Mouse (Mus musculus) gastrocnemius, postnatal 4 days (tissue): ENCODE measurements around the gene Trabd2b. TPM values are rescaled to one million over a fixed set of nuclear protein-coding genes. Genes with fewer than 3 reads are reported as not detected.
A peak's percentile ranks its signal among the peaks of the same experiment; 100 is the strongest.

Experiments
- DNase-seq, 2 experiments: peaks; one replicate each; pipeline ENCODE4 v3.0.0; 2021 to 2022; ENCODE audit warnings: low spot score in 2 of 2, mixed read lengths in 2 of 2
- long read RNA-seq, 2 experiments: library from polyadenylated mRNA; stranded (forward); transcript quantifications; one replicate each; pipeline ENCODE4 v2.0.0; 2021
- total RNA-seq, 2 experiments: library from RNA; stranded (reverse); gene quantifications; 2 replicates each; pipeline ENCODE4 v1.2.3; 2021

Gene Trabd2b
- total RNA-seq, result 1 to 10 TPM; 3.1 to 3.8 TPM
- long read RNA-seq, experiment 1, full-length matches to known transcripts, result 2 of 3 reads
- long read RNA-seq, experiment 1, partial matches to known transcripts, result 0 of 3 reads
- long read RNA-seq, experiment 1, other reads (novel, unspliced or antisense), result 1 of 3 reads
- long read RNA-seq, experiment 2, full-length matches to known transcripts, result 3 of 3 reads
- long read RNA-seq, experiment 2, partial matches to known transcripts, result 0 of 3 reads
- long read RNA-seq, experiment 2, other reads (novel, unspliced or antisense), result 0 of 3 reads

DNA sequence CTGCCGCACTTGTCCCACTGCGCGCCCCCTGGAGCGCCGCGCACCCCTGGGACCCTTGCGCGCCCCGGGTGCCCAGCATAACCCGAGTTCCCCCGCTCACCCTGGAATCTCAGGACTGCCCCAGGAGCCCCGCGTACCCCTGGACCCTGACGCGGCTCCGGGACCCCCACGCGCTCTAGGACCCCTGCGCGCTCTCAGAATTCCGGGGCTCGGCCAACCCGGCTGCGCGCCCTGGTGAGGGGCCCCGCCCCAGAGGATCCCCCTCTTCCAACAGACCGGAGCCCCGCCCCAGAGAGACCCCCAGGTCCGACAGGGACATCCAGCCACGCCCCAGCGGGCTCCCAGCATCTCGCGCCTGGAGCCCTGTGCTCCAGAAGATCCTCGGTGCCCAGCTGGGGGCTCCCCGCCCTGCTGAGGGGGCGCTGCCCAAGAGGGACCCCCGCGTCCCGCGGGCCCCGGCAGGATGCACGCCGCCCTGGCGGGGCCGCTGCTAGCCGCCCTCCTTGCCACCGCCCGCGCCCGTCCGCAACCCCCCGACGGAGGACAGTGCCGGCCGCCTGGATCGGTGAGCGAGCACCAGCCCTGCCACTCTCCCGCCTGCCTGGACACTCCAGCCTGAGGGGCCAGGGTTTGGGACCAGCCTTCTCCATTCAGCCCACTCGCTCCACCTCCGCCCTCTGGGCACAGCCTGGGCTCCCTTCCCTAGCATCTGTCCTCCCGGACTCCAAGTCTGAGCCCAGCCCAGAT lies at the start of gene Trabd2b:
Trabd2b (plus strand) TSS at position 370 of the 747 bp plus-strand sequence.
- DNase-seq, result peak; percentile 32

- no peak for DNase-seq
Measured at GRCm38 (mm10) chr4:114357420-114357819, 49.1 kb upstream of the Trabd2b start.

- no peak for DNase-seq
Measured at GRCm38 (mm10) chr4:114358874-114359273, 47.6 kb upstream of the Trabd2b start.

GRCm38 (mm10) chr4:114359818-114360217 lies 46.7 kb upstream of the Trabd2b start:
- no peak for DNase-seq

DNA sequence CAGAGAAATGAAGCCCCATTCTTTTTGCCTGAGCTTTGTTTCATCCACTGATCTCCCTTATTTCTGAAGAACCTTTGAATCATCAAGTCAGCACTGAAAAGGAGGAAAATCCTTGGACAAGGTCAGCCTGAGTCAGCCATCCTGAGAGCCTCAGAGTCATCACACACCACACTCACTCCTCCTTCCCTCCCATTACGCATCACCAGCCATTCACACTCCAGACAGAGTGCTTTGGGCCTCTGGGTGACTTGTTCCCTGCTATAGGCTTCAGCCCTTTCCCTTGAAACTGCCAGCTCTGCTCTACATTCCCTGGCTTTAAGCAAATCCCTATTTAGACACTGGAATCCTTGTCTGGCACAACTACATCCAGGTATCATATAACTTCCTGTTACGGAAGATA lies 45.2 kb upstream of the Trabd2b start:
- no peak for DNase-seq

- no peak for DNase-seq
Measured at GRCm38 (mm10) chr4:114365000-114365399, 41.5 kb upstream of the Trabd2b start.

DNA sequence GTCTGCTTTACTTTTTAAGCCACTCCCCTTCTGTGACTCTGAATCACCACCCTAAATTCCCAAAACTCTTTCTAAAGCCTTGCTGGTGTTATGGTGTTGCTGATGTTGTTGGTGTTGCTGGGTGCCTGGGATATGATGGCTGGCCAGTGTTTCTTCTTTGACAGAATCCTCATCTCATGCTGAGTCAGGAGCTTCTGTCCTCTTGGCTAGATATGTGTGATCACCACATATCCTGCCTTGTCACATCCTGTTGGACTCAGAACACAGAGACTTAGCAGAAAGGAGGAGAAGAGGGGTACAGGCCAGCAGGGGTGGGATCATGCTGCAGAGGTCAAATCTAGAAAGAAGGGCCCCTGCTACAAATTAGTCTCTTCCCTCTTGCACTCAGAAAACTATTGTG lies 40.9 kb upstream of the Trabd2b start:
- DNase-seq, result no peak

- DNase-seq, result no peak
Measured at GRCm38 (mm10) chr4:114367005-114367404, 39.5 kb upstream of the Trabd2b start.

DNA sequence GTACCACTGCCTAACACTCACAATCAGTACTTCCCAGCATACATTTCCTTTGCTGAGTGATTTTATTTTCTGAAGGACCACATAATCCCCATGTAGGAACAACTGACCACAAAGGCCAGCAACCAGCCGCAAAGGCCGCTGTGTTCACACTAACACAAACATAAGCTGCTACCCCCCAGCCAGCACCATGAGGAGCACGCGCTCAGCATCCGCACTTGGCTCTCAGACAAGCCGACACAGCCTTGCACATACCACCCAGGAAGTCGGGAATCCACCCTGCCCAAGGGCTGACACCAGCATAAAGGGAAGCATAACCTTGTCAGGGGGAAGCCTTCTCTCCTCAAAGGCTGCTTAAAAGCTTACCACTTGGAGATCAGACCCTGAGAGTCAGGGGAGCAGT lies 38.7 kb upstream of the Trabd2b start:
- no peak for DNase-seq

- no peak for DNase-seq
Measured at GRCm38 (mm10) chr4:114369591-114369990, 36.9 kb upstream of the Trabd2b start.

GRCm38 (mm10) chr4:114370935-114371715 lies 35.4 kb upstream of the Trabd2b start:
- DNase-seq, result no peak

DNA sequence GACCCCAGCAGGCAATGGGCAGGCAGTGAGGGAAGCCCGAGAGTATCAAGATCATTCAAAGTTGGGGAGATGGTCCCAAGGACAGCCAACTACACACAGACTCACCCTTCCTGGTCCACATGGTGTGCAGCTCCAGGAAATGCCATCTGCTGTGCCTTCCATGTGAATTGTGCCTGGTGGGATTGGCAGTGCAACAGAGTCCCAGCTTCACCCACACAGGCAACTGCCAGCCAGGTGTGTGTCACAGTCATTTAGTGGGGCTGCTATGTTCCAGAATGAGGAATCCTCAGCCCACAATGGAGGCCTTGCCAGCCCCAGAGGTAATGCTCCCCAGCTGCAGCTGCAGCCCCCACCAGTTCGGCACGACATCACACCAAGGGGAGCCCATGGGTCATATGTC lies 33.8 kb upstream of the Trabd2b start:
- no peak for DNase-seq

DNA sequence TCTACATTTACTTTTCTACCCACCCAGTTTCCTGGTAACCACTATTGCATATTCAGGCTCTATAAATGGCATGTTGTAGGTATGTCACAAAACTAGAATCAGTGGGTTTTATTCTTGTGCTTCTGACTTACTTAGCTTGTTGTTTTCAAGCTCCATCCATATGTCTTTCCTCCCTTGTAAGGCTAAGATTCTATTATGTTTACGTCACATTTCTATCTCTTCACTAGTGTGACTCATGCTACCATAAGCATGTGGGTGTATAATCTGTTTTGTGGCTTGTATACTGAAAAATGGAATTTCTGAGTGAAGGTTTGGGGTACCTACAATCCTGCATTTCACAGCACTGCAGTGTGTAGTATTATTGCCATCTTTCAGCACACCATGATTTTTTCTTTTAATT lies 32.2 kb upstream of the Trabd2b start:
- no peak for DNase-seq

DNA sequence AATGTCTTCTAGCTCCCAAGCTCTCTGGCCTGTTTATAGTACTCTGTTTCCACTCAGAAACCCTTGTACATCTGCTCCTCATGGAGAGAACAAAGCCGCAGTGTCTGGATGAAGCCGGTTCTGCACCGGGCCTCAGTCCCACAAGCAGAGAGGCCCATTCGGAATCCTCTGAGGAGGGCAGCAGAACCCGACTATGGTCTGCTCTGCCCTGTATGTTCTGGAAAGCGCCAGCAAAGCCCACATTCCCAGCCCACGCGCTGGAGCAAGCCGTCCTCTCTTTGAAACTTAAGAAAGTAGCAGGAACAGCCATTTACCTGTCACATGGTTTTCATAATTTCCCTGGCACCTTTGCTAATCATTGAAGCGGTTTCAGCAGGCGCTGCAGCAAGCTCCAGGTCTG lies 29.0 kb upstream of the Trabd2b start:
- no peak for DNase-seq

DNA sequence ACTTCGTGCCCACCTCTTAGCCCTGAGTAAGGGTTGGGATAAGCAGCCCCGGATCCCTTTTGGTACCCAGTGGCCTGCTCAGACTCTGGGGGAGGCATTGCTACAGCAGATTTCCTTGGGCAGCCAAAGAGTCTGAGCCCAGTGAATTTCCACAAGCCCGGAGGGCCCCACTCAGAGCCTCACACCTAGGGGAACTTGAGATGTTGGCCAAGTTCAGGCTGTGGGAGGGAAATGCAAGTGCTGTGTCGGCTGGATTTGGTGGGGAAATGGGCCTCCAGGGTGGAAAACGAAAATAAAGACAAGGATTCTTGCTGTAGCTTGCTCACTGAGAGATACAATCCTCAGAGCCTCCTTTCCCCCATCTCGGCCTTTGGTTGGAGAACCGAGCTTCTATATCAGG lies 28.0 kb upstream of the Trabd2b start:
- no peak for DNase-seq

- DNase-seq, result no peak
Measured at GRCm38 (mm10) chr4:114379416-114379956, 27.0 kb upstream of the Trabd2b start.

DNA sequence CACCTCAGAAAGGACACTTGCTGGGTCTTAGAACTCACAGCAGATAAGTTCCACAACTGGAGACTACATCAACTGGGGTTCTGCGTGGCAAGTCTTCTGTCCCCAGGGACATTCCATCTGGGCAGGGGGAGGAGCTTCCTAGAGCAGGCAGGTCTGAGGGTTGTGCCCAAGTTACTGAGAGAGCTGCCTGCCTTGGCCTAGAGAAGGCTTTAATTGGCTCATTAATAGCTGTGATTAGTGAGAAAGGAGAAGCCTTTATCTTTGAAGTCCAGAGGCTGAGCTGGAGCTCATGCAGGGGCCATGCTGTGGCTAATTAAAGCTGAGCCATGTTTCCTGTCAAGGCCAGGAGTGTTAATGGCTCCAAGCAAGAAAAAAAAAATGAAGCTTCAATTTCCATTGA lies 23.9 kb upstream of the Trabd2b start:
- DNase-seq, result no peak

DNA sequence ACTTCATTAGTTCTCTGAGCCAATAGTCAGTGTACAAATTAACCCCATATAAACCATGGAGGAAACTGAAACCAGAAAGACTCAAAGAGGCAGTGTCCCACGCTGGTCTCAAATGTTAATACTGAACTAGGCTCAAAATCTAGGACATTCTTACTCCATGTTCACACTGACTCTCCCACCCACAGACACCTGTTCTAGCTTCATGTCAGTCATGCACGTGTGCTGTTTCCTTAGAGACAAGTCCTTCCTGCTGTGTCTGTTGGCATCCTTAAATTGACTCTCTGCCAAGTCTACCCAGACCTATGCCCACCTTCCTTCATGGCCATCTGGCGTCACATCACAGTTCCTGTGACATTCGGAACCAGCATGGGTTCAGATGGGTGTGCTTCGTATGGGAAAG lies 21.3 kb upstream of the Trabd2b start:
- DNase-seq, result no peak

DNA sequence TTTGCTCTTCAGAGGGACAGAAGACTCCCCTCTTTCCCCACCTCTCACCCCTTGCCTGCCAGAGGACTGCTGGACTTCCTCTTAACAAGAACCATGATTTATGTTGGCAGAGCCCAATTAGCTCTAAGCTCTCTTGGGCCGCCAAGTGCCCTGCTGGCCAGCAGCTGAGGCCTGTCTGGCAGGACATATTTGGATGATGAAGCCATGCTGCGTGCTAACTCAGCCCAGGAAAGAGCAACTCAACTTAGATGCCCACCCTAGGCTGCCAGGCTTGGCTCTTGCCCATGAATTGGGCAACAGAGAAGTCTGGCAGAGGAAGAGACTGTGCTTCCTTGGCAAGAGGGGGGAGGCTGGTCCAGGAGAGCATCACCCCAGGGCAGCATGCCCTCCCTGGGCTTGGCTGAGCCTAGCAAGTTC lies 20.1 kb upstream of the Trabd2b start:
- DNase-seq, result peak in 1 of 2 experiments; percentile 34

GRCm38 (mm10) chr4:114387527-114388135 lies 18.9 kb upstream of the Trabd2b start:
- DNase-seq, result no peak

DNA sequence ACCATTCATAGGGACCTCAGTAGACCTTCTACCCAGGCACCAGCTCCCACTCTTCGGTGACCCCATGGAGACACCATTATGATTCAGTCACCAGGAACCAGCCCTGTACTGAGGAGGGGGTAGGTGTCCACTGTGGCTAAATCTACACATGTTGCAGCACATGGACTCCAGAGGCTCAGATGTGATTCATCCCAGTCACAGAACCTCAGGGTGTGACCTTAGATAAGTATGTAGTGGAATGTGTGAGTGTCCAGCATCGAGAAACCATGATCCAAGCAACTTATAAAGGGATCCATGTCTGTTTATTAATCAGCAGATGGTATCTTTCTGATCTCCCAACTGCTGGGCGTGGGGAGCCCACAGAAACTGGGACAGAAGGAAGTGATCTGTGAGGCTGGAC lies 18.2 kb upstream of the Trabd2b start:
- no peak for DNase-seq
